Mouse (Mus musculus): ENCODE data around the gene Fam19a1. TPM values are rescaled to one million over a fixed set of nuclear protein-coding genes. Genes with fewer than 3 reads are reported as not detected.
A peak's percentile ranks its signal among the peaks of the same experiment; 100 is the strongest.

Fam19a1 gene
- total RNA-seq, 2 experiments from 2014 or later: 50.3 to 65.2 TPM

- DNase-seq (ENCODE audit: low spot score in 2 of 2): no peak
Measured at GRCm38 (mm10) chr6:96254815-96255214, 141.9 kb downstream of the Fam19a1 start.

- DNase-seq (ENCODE audit: low spot score in 2 of 2): peak in 1 of 2 experiments; percentile 12
Measured at GRCm38 (mm10) chr6:96258651-96259050, 145.7 kb downstream of the Fam19a1 start.

GRCm38 (mm10) chr6:96266456-96266855 lies 153.5 kb downstream of the Fam19a1 start:
- DNase-seq (ENCODE audit: low spot score in 2 of 2): no peak

- no peak for DNase-seq (ENCODE audit: low spot score in 2 of 2)
Measured at GRCm38 (mm10) chr6:96268788-96269187, 155.8 kb downstream of the Fam19a1 start.

GRCm38 (mm10) chr6:96270436-96270835 lies 157.5 kb downstream of the Fam19a1 start:
- DNase-seq (ENCODE audit: low spot score in 2 of 2): no peak

GRCm38 (mm10) chr6:96283731-96284130 lies 170.8 kb downstream of the Fam19a1 start:
- DNase-seq (ENCODE audit: low spot score in 2 of 2): no peak

GRCm38 (mm10) chr6:96284590-96284989 lies 171.6 kb downstream of the Fam19a1 start:
- no peak for DNase-seq (ENCODE audit: low spot score in 2 of 2)

- no peak for DNase-seq (ENCODE audit: low spot score in 2 of 2)
Measured at GRCm38 (mm10) chr6:96286276-96286675, 173.3 kb downstream of the Fam19a1 start.

GRCm38 (mm10) chr6:96287377-96287776 lies 174.4 kb downstream of the Fam19a1 start:
- no peak for DNase-seq (ENCODE audit: low spot score in 2 of 2)

GRCm38 (mm10) chr6:96289672-96290071 lies 176.7 kb downstream of the Fam19a1 start:
- DNase-seq (ENCODE audit: low spot score in 2 of 2): no peak

GRCm38 (mm10) chr6:96347491-96347890 lies 234.5 kb downstream of the Fam19a1 start:
- DNase-seq (ENCODE audit: low spot score in 2 of 2): peak; percentile 16 to 31

- DNase-seq (ENCODE audit: low spot score in 2 of 2): peak; percentile 39 to 66
Measured at GRCm38 (mm10) chr6:96349446-96350025, 236.6 kb downstream of the Fam19a1 start.

- no peak for DNase-seq (ENCODE audit: low spot score in 2 of 2)
Measured at GRCm38 (mm10) chr6:96369544-96369943, 256.6 kb downstream of the Fam19a1 start.

GRCm38 (mm10) chr6:96372848-96373247 lies 259.9 kb downstream of the Fam19a1 start:
- DNase-seq (ENCODE audit: low spot score in 2 of 2): no peak

- no peak for DNase-seq (ENCODE audit: low spot score in 2 of 2)
Measured at GRCm38 (mm10) chr6:96373274-96373673, 260.3 kb downstream of the Fam19a1 start.

GRCm38 (mm10) chr6:96376773-96377172 lies 263.8 kb downstream of the Fam19a1 start:
- no peak for DNase-seq (ENCODE audit: low spot score in 2 of 2)

- DNase-seq (ENCODE audit: low spot score in 2 of 2): no peak
Measured at GRCm38 (mm10) chr6:96379229-96379628, 266.3 kb downstream of the Fam19a1 start.

- DNase-seq (ENCODE audit: low spot score in 2 of 2): no peak
Measured at GRCm38 (mm10) chr6:96384441-96384840, 271.5 kb downstream of the Fam19a1 start.

- DNase-seq (ENCODE audit: low spot score in 2 of 2): no peak
Measured at GRCm38 (mm10) chr6:96418866-96419265, 305.9 kb downstream of the Fam19a1 start.

- DNase-seq (ENCODE audit: low spot score in 2 of 2): no peak
Measured at GRCm38 (mm10) chr6:96419704-96420382, 306.9 kb downstream of the Fam19a1 start.

GRCm38 (mm10) chr6:96420515-96420914 lies 307.6 kb downstream of the Fam19a1 start:
- DNase-seq (ENCODE audit: low spot score in 2 of 2): no peak

- no peak for DNase-seq (ENCODE audit: low spot score in 2 of 2)
Measured at GRCm38 (mm10) chr6:96429390-96429789, 316.4 kb downstream of the Fam19a1 start.

GRCm38 (mm10) chr6:96432397-96432796 lies 319.4 kb downstream of the Fam19a1 start:
- DNase-seq (ENCODE audit: low spot score in 2 of 2): peak; percentile 4 to 24
